Mouse (Mus musculus): ENCODE results near the gene Wdr13. TPM values are rescaled to one million over a fixed set of nuclear protein-coding genes. Genes with fewer than 3 reads are reported as not detected.
A peak's percentile ranks its signal among the peaks of the same experiment; 100 is the strongest.
"Not testable (repeated sequence)": the region's sequence is repeated elsewhere in the genome, so short reads cannot be mapped to it uniquely, and the experiment has no call there.

The Wdr13 gene
- polyA plus RNA-seq, 2 experiments from 2014 or later, result 19.1 to 33.8 TPM

DNA sequence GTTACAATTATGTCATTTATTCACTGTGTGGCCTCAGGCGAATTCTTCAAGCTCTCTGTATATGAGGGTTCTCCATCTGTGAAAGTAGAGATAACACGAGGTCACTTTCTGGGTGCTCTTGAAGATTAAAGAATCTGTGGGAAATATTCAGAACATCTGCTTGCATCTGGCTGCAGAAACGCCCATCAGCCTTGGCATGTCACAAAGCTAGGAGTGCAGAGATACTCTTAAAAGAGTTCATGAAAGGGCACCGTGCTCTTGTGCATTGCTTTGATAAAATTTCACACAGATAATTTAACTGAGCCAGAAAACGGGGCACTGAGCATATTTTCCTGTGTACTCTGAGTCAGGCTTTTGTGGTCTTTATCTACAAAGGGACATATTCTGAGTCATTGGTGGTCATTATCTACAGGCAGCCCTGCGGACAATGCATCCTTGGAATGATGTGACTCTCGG, 30.5 kb downstream of the Wdr13 start:
- no peak for ATAC-seq

DNA sequence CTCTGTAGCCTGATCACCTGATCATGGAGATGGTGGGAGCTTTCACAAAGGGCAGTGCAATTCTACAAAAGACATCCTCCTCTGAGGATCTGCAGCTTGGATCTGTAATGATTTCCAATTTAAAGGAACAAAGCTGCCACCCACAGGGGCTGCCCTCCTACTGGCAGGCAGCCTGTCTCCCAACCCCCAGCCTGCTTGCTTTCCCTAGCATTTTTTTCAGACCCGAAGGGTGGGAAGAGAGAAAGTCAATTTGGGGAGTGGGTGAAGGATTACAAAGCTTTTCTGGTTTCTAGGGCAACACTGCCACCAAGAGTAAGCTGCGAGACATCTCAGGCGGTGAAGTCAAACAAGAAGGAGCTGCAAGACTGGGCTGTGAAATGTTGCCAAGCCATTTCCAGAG, 31.7 kb downstream of the Wdr13 start:
- ATAC-seq, result no peak

DNA sequence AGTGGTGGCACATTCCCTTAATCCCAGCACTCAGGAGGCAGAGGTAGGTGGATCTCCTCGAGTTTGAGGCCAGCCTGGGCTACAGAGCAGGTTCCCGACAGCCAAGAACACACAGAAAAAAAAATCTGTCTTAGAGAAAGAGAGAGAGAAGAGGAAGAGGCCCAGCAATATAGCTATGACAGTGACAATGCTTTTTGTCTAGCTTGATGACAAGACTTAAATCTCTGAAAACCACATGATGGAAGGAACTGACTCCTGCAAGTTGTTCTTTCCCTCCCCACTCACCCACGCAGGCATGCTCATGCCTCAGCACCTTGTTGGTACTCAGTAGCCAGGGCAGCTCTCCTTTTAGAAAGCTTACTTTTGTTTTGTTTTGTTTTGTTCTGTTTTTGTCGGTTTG, 33.3 kb downstream of the Wdr13 start:
- ATAC-seq, result no peak

DNA sequence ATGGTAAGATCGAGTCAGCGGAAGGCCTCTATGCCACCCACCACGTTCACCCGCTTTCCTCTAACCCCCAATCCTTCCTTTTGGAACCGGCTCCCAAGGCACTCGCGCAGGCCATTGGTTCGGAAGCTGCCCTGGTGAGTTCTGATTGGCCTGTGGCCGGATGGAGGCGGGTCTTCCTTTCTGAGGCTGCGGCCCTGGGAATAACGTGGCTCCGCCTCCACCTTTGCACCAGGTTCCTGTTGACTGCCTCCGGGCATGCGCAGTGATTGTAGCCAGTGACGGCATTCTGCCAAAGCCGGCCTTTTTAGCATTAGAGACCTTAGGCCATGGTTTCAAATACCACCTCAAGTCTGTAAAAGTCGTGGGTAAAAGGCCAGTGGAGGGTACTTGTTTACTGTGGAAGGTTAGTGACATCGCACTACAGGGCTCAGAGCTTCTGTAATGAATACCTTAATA, 35.9 kb downstream of the Wdr13 start:
- peak; percentile 94 for ATAC-seq

DNA sequence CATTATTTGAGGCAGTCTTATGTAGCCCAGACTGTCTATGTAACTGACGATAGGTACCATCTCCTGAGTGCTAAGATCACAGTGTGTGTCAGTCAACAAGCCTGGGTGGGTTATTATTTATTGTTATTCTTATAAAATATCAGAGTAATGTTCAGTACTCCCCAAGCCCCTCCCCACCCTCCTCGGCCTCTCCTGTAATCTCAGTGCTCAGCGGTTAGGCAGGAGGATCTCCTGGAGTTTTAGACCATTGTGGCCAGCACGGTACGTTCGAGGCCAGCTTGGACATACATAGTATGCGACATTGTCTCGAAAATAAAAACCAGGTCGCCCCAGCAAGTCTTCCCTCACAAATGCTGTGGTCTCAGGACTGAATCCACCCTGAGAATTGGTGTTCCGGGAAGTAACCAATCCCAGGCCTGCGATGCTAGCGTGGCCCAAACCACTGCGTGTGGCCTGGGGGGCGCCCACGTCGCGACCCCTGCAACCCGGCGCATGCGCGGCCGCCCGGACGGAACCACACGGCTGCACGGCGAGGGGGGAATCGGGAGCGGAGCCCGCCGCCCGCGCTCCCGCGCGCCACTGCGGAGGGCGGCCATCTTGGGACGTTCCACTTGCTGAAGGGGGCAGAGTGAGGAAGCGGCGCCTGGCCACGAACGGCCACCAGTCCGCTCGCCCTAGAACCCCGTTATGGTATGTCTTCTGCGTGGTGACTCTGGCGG, 36.5 kb downstream of the Wdr13 start:
- ATAC-seq, result peak; percentile 81

DNA sequence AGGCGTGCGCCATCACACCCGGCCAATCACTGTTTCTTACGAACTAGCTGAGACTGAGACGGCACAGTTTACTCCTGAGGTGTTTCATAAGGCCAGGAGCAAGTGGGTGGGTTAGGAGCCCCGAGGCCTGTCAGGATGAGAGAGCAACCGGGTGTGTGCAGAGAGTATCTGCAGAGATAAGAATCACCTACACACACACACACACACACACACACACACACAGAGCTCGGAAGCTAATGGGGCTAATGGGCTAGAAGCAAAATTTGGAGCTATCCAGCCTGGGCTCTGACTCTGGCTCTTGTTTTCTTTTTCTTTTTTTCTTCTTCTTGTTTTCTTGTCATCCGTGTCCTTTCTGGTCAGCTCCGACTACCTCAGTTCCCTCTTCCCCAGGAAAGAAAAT, 37.1 kb downstream of the Wdr13 start:
- no peak for ATAC-seq

DNA sequence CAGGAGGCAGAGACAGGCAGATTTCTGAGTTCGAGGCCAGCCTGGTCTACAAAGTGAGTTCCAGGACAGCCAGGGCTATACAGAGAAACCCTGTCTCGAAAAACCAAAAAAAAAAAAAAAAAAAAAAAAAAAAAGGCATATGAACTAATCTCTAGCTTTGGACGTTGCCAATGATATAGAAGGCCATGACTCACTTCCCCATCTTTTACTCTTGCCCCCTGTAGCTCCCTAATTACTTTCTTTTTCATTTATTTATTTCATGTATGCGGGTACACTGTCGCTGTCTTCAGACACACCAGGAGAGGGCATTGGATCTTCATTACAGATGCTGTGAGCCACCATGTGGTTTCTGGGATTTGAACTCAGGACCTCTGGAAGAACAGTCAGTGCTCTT, 41.7 kb downstream of the Wdr13 start:
- ATAC-seq, result not testable (repeated sequence)

DNA sequence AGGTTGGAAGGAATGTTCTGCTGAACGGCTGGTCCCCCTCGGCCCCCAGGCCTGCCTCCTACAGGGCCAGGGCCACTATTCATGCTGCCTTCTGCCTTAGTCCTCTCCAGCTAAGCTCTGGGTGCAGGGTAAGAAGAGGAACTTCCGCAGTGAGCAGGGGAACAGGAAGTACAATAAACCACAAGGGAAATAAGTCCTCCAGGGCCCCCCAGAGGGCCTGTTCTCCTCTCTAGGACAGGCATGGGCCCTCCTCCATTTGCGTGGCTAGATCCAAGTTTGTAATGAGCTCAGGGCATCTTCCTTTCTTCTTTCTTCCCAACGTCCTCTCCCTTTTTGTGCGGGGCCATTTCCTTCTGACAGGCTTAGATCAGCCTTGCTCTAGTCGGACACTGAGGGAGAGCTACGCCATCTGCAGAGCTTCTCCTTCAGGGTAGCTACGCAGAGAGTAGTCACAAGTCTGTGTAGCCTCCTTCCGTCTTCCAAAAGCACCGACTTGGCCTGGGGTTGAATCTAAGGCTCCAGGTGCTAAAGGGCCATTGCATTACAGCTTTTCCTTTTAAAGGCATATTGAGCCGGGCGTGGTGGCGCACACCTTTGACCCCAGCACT, 42.2 kb downstream of the Wdr13 start, which contains the start of gene Was:
Gene Was, minus strand, starts transcription at position 153 of the 608 bp plus-strand sequence.
- peak; percentile 99 for ATAC-seq

DNA sequence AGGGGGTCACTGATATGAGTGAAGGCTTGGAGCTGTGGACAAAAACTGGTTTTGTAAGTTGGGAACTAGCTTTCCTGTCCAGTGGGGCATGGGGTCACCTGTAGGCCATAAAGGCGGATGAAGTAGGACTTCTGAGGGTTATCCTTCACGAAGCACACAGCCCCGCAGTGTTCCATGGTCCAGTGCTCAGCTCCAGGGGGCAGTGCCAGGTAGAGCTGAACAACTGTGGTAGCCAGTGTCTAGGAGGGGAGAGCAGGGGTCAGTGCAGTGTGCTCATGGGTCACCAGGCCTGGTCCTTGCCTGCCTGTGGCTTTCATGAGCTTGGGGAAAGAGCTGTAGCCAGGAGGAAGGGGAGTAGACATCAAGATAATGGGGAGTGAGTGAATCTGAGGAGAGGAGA, 42.9 kb downstream of the Wdr13 start:
- ATAC-seq, result no peak

DNA sequence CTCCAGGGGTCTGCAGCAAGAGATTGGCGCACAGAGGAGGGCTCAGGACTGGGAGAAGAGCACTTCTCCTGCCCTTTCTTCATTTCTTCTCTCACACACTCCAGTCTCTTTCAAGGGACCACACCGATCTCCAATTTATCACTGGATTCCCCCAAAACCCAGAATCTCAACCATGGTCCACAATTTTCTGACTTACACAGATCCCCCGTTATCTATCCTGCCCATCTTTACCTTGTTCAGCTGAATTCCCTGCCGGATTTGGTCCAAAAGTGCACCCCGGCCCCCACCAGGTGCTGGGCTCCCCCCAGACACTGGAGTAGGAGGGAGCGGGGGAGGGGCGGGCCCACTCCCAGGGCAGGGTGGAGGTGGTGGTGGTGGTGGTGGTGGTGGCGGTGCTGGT, 47.1 kb downstream of the Wdr13 start:
- no peak for ATAC-seq

DNA sequence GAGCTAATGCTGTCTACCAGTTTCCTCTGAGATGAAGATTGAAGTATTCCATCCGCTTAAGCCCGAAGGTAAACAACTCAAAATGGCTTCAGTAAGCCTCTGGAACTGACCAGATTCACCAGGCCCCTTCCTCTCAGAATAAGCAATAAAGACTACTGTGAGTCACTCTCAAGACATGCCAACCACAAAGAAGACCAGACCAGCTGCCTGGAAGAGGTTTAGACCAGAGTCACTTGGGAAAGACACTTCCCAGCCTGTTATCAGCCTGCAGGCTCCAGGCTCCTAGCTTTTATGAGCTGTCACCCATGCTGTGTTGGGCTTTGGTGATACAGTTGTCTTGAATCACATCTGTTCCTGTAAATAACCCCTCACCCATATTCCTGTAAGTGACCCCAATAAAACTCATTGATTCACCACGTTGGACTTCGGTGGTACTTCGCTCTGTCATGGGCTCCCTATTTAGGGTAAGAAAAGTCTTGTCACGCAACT, 47.9 kb downstream of the Wdr13 start:
- no peak for ATAC-seq

DNA sequence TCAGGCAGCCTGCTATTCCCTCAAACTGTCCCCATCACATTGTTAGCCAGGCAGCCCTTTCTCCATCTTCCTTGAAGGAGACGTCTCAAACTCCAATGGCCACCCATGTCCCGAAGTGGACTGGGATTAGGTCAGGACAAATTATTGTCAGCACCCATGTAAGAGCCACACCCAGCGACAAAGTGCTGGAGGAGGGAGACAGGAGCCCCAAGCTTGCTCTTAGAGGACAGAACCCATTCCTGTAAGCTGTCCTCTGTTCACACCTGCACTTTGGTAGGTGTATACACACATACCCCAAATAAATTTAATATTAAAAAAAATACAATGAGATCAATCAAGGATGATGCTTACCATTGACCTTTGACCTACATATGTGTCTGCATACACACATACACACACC, 57.6 kb downstream of the Wdr13 start:
- ATAC-seq, result no peak

DNA sequence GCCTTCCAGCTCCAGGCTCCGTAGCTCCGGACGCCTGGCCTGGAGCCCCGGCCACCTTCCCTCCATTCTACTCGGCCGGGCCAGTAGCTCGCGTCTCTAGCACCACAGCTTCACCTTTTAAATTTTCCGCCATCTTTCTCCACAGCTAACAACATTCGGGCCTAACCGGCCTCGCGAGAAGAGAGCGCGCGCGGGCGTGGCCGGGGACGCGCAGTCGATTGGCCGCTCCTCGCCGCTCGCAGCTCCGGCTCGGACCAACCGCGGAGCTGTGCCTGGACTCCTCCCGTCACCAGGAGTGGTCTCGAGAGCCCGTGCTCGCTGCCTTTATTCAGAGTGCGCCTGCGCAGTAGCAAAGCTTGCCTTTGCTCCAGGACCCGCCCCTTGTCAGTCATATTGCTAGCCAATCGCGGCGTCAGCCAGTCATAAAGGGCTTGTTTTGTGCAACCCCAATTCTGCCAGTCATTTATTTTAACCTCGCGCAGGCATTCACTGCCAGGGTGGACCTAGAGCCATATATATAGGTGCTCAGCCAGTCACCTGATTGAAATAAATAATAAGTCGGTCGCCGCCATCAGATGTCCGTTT, 58.2 kb downstream of the Wdr13 start, which contains the start of gene Suv39h1:
Gene Suv39h1, minus strand, starts transcription at position 331 of the 585 bp plus-strand sequence.
- ATAC-seq, result peak; percentile 94

DNA sequence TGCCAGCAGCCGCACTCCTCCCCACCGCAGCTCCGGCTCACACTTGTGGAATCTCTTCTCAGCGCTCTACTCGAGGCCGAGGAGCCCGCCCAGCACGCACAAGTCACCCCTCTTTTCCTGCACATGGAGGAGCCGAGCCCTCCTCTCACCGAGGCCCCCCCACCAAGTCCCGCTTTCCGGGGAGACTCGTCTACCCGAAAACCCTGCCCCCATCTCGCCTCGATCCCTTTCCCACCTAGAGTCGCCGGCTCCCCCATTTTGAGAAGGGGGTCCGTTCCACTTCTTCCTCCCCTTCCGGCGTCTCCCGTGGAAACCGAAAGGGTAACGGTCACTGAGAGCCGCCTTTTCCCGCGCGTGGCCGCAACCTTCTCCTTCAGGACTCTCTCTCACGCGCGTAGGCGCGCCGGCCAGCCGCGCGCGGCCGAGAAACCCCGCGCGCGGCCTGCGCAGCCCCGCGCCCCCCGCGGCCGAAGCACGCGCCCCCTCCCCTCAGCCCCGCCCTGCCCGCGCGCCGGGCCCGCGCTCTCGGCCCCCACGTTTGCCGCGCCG, 58.7 kb downstream of the Wdr13 start:
- peak; percentile 10 for ATAC-seq

Other genes with a start within 250 kb of the Wdr13 start
- gene Slc35a2, start 248.9 kb downstream of the Wdr13 start, polyA plus RNA-seq (2017; shearing (Covaris generic)), result 10 to 100 TPM; 17.1 to 35.7 TPM
- 100 to 1,000 TPM; 108 to 123 TPM for gene Pqbp1, start 233.6 kb downstream of the Wdr13 start, polyA plus RNA-seq (2017; shearing (Covaris generic))
- gene Timm17b, start 233.5 kb downstream of the Wdr13 start, polyA plus RNA-seq (2017; shearing (Covaris generic)), result 100 to 1,000 TPM; 107 to 109 TPM
- gene Gm10491, start 225.1 kb downstream of the Wdr13 start, polyA plus RNA-seq (2017; shearing (Covaris generic)), result not detected
- not detected for gene Gm10490, start 223.3 kb downstream of the Wdr13 start, polyA plus RNA-seq (2017; shearing (Covaris generic))
- not detected for gene Pcsk1n, start 213.1 kb downstream of the Wdr13 start, polyA plus RNA-seq (2017; shearing (Covaris generic))
- not detected for gene Eras, start 204.3 kb downstream of the Wdr13 start, polyA plus RNA-seq (2017; shearing (Covaris generic))
- gene Hdac6, start 185.0 kb downstream of the Wdr13 start, polyA plus RNA-seq (2017; shearing (Covaris generic)), result 10 to 100 TPM in 1 of 2 experiments, 1 to 10 TPM in 1; 8.3 to 15.9 TPM
- 10 to 100 TPM; 43.6 to 47.9 TPM for gene Gata1, start 154.8 kb downstream of the Wdr13 start, polyA plus RNA-seq (2017; shearing (Covaris generic))
- gene Glod5, start 114.4 kb downstream of the Wdr13 start, polyA plus RNA-seq (2017; shearing (Covaris generic)), result not detected
- gene Suv39h1, start 58.1 kb downstream of the Wdr13 start, polyA plus RNA-seq (2017; shearing (Covaris generic)), result 10 to 100 TPM; 16.0 to 31.0 TPM
- 10 to 100 TPM; 13.9 to 22.0 TPM for gene Was, start 42.4 kb downstream of the Wdr13 start, polyA plus RNA-seq (2017; shearing (Covaris generic))
- gene Rbm3, start 13.0 kb upstream of the Wdr13 start, polyA plus RNA-seq (2017; shearing (Covaris generic)), result 100 to 1,000 TPM; 519 to 666 TPM
- 1 to 10 TPM; 3.2 to 4.2 TPM for gene Tbc1d25, start 43.3 kb upstream of the Wdr13 start, polyA plus RNA-seq (2017; shearing (Covaris generic))
- 100 to 1,000 TPM; 131 to 160 TPM for gene Ebp, start 60.6 kb upstream of the Wdr13 start, polyA plus RNA-seq (2017; shearing (Covaris generic))
- under 1 TPM; 0.30 to 0.33 TPM for gene Porcn, start 73.6 kb upstream of the Wdr13 start, polyA plus RNA-seq (2017; shearing (Covaris generic))
- 10 to 100 TPM; 17.9 to 25.1 TPM for gene Ftsj1, start 119.5 kb upstream of the Wdr13 start, polyA plus RNA-seq (2017; shearing (Covaris generic))
- gene Slc38a5, start 138.2 kb upstream of the Wdr13 start, polyA plus RNA-seq (2017; shearing (Covaris generic)), result not detected
- not detected for gene Ssxb10, start 194.5 kb upstream of the Wdr13 start, polyA plus RNA-seq (2017; shearing (Covaris generic))
- not detected for gene Ssxb9, start 234.1 kb upstream of the Wdr13 start, polyA plus RNA-seq (2017; shearing (Covaris generic))

All from CD4-positive, CD25-positive, alpha-beta regulatory T cell, adult 4 months (primary cell).